Mouse (Mus musculus) bone marrow, adult 2 months (tissue): ENCODE results near the gene Lrrc66.

Experiments
- CTCF ChIP-seq: fragments of 200-500 bp; IDR thresholded peaks from 2 replicates; pipeline ENCODE4 v1.5.1; 2011; ENCODE audit warnings: low read length, control low read depth; ENCODE audit not compliant: control insufficient read depth, insufficient read depth
- POLR2A ChIP-seq: fragments of 200-500 bp; IDR thresholded peaks from 2 replicates; pipeline ENCODE4 v1.6.1; 2011; ENCODE audit warnings: low read depth, mild to moderate bottlenecking, control low read depth, low read length, borderline replicate concordance; ENCODE audit not compliant: control insufficient read depth

DNA sequence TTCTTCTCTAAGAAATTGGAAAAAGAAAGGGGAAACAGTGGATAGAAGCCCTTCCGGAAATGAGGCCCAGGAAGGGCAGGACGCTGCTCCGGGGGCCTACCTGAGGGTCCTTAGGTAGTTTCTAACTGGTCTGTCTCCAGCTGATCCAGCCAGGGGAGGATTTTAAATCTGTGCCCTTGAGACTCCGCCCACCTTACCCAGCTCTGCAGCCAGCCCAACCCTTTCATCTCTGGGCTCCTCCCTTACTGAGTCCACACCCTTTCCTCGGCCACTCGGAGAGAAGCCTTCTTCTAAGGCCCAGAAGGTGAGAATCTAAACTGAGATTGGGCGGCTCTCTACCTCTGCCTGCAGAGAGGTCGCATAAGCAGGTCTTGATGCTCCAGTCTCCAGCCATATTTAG lies at the start of gene Lrrc66:
- no peak for TF ChIP-seq CTCF
- no peak for TF ChIP-seq POLR2A
